Comparison of ENCODE assay signal across 8 mouse cellular contexts in the genomic region with DNA sequence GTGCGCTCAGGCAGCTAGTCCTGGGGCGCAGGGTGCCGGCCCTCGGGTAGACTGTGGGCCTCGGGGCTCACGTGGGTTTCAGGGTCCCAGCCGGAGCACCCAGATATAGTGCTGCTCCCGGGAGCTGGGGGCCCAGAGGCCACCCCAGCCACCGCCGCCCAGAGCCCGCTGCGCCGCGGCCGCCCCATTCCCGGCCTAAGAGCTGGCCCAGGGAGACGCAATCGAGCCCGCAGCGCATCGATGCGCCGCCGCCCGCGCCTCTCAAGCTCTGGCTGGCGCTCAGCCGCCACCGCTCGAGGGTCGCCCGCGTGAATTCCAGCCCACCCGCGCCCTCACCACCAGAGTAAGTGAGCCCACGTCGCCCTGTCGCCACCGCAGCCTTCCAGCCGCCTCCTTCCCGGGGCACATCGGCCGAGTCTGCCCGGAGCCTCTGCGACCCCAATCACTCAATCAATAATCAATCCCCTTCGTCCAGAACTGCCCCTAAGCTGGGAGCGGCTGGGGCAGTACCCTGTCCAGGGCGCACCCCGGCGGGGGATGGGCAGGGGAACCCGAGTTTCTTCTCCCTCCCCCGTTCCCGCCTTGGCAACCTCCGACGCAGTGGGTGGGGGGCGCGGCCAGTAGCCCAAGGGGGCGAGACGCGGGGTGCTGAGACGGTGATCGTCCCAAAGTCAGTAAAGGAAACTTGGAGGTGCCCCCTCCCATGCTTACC. TPM values are rescaled to one million over a fixed set of nuclear protein-coding genes. Genes with fewer than 3 reads are reported as not detected.
DNase-seq lines count a peak whose midpoint lies in the region; ATAC-seq lines count a peak whose summit lies in the region.

No protein-coding gene starts in this region.

- peak overlapping the region; percentile 99 for H3K4me2 ChIP-seq in hindbrain, embryonic 12.5 days (replicated peaks)
- peak overlapping the region; percentile 98 for H3K4me2 ChIP-seq in limb, embryonic 11.5 days (ENCODE audit: low read depth, severe bottlenecking)
- H3K4me2 ChIP-seq in stomach, embryonic 15.5 days = peak overlapping the region; percentile 98

- H3K36me3 ChIP-seq in hindbrain, embryonic 12.5 days = no peaks in the 10 kb centered on the region
- H3K36me3 ChIP-seq in limb, embryonic 11.5 days (ENCODE audit: control insufficient read depth, insufficient read depth, low read length) = no peaks in the 10 kb centered on the region
- no peaks in the 10 kb centered on the region for H3K36me3 ChIP-seq in midbrain, embryonic 10.5 days
- H3K36me3 ChIP-seq in stomach, embryonic 15.5 days = no peaks in the 10 kb centered on the region

- peak; percentile 48 for DNase-seq in layer of hippocampus, adult 11-12 months (ENCODE audit: low spot score)
- no peak for DNase-seq in layer of hippocampus, adult 9-11 months
- peak; percentile 56 for DNase-seq in cerebellum, adult 9-10 months
- peak; percentile 58 for DNase-seq in gastrocnemius, adult 18-20 months (ENCODE audit: low spot score)
- DNase-seq in limb, embryonic 11.5 days (ENCODE audit: low spot score) = peak; percentile 85
- DNase-seq in midbrain, embryonic 10.5 days (ENCODE audit: low spot score) = peak; percentile 85

- H3K27ac ChIP-seq in hindbrain, embryonic 12.5 days = peak overlapping the region; percentile 95
- H3K27ac ChIP-seq in limb, embryonic 11.5 days (replicated peaks; ENCODE audit: low read depth, low read length) = peak overlapping the region; percentile 67; the same call in 1 of the 2 replicates
- peak overlapping the region; percentile 91 for H3K27ac ChIP-seq in midbrain, embryonic 10.5 days (replicated peaks)
- peak overlapping the region; percentile 95 for H3K27ac ChIP-seq in stomach, embryonic 15.5 days

- H3K4me1 ChIP-seq in hindbrain, embryonic 12.5 days = peaks cover 44% of the 10 kb centered on the region
- peaks cover 8% of the 10 kb centered on the region for H3K4me1 ChIP-seq in limb, embryonic 11.5 days (ENCODE audit: control insufficient read depth, insufficient read depth, low read length)
- H3K4me1 ChIP-seq in midbrain, embryonic 10.5 days = peaks cover 43% of the 10 kb centered on the region
- H3K4me1 ChIP-seq in stomach, embryonic 15.5 days = peaks cover 20% of the 10 kb centered on the region

- H3K9me3 ChIP-seq in hindbrain, embryonic 12.5 days (replicated peaks) = no peaks in the 10 kb centered on the region
- no peaks in the 10 kb centered on the region for H3K9me3 ChIP-seq in limb, embryonic 11.5 days (ENCODE audit: control insufficient read depth, low read length)
- H3K9me3 ChIP-seq in midbrain, embryonic 10.5 days (replicated peaks) = no peaks in the 10 kb centered on the region
- no peaks in the 10 kb centered on the region for H3K9me3 ChIP-seq in stomach, embryonic 15.5 days

- peaks cover 43% of the 10 kb centered on the region for H3K27me3 ChIP-seq in hindbrain, embryonic 12.5 days
- peaks cover 34% of the 10 kb centered on the region for H3K27me3 ChIP-seq in limb, embryonic 11.5 days (ENCODE audit: control insufficient read depth, insufficient read depth, low read length)
- H3K27me3 ChIP-seq in midbrain, embryonic 10.5 days (ENCODE audit: low read depth, poor library complexity, severe bottlenecking) = peaks cover 91% of the 10 kb centered on the region
- H3K27me3 ChIP-seq in stomach, embryonic 15.5 days (replicated peaks) = peaks cover 29% of the 10 kb centered on the region

- peak; percentile 26 for ATAC-seq in hindbrain, embryonic 12.5 days (ENCODE audit: low FRiP score)
- peak; percentile 38 for ATAC-seq in limb, embryonic 11.5 days (ENCODE audit: insufficient number of reproducible peaks, low FRiP score, low TSS enrichment, low read depth)
- ATAC-seq in stomach, embryonic 15.5 days (ENCODE audit: insufficient read depth, low FRiP score, low read depth) = peak; percentile 5; the same call in 1 of the 2 replicates

- under 1% methylated on average over 61 of the region's 62 CpGs for WGBS in hindbrain, embryonic 12.5 days
- under 1% methylated on average over 61 of the region's 62 CpGs for WGBS in limb, embryonic 11.5 days
- under 1% methylated on average over 62 of the region's 62 CpGs for WGBS in midbrain, embryonic 10.5 days
- WGBS in stomach, embryonic 15.5 days = under 1% methylated on average over 51 of the region's 62 CpGs

- H3K9ac ChIP-seq in hindbrain, embryonic 12.5 days = peak overlapping the region; percentile 78
- H3K9ac ChIP-seq in limb, embryonic 11.5 days (ENCODE audit: low read length) = peak overlapping the region; percentile 69
- peak overlapping the region; percentile 71 for H3K9ac ChIP-seq in stomach, embryonic 15.5 days

- H3K4me3 ChIP-seq in hindbrain, embryonic 12.5 days = peak overlapping the region; percentile 90
- H3K4me3 ChIP-seq in limb, embryonic 11.5 days (ENCODE audit: low read depth, low read length) = peak overlapping the region; percentile 74
- peak overlapping the region; percentile 87 for H3K4me3 ChIP-seq in midbrain, embryonic 10.5 days
- peak overlapping the region; percentile 78 for H3K4me3 ChIP-seq in stomach, embryonic 15.5 days (replicated peaks)

RNA-seq across cellular contexts. Expression of gene Tshz3, which starts 1.4 kb away (rescaled TPM):
- 1 to 10 TPM; 2.0 to 2.2 TPM for total RNA-seq in gastrocnemius, adult 18-20 months (2021)
- 25.5 and 25.7 TPM in 2 replicates for polyA plus RNA-seq in hindbrain, embryonic 12.5 days (2016; fragmentation: Nextera tagmentation; extraction: Ambion mirVana)
- polyA plus RNA-seq in limb, embryonic 11.5 days (2014; fragmentation: Nextera tagmentation; extraction: Ambion mirVana) = 10.9 and 11.0 TPM in 2 replicates
- 2.3 and 2.4 TPM in 2 replicates for polyA plus RNA-seq in midbrain, embryonic 10.5 days (2016; fragmentation: Nextera tagmentation; extraction: Ambion mirVana)
- polyA plus RNA-seq in stomach, embryonic 15.5 days (2015; fragmentation: Nextera tagmentation; extraction: Ambion mirVana) = 14.3 and 16.2 TPM in 2 replicates
